ENCODE assay signal across 14 mouse cellular contexts in the genomic region with DNA sequence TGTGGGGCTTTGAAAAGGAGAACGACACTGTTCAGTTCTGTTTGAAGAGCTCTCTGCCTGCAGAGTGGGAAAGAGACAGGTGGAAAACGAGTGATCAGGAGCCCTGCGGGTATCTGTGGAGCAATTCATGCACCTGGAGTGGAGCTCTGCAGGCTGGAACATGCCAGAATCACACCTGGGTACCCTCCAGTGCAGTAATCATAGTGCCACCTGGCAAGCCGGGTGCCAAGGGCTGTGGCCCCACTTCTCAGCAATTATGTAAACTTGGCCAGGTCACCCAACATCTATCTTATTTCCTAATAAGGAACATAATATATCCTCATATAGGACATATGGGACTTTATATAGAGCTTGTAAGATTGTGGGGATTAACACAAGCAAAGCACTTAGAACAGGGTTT.
"Had no signal": no experiment of that assay in that cellular context is flagged by ENCODE, and none has a peak within 500 bp of the region (broad histone marks: within the 10 kb centered on the region; RNA-seq: fewer than 3 reads in every experiment).

No protein-coding gene starts in this region.

- H3K4me3 ChIP-seq: left cerebral cortex, adult 2 months; limb, embryonic 10.5 days; liver, embryonic 15.5 days; midbrain, embryonic 10.5 days; myocyte; neural tube, embryonic 15.5 days had no signal

- H3K27ac ChIP-seq: left cerebral cortex, adult 2 months; limb, embryonic 10.5 days; liver, embryonic 15.5 days; midbrain, embryonic 10.5 days; neural tube, embryonic 15.5 days had no signal

- DNase-seq: kidney, postnatal 25 days; lung, embryonic 14.5 days; midbrain, embryonic 14.5 days; right cerebral cortex, adult 18-20 months; right cerebral cortex, postnatal 25 days; thymus, adult 18-20 months; thymus, postnatal 14 days had no signal

- H3K4me2 ChIP-seq: liver, embryonic 11.5 days; liver, embryonic 15.5 days; lung, embryonic 14.5 days; neural tube, embryonic 15.5 days had no signal

- H3K27me3 ChIP-seq: liver, embryonic 15.5 days; neural tube, embryonic 15.5 days had no signal

- H3K9ac ChIP-seq: liver, embryonic 15.5 days; lung, embryonic 14.5 days; neural tube, embryonic 15.5 days had no signal

- H3K9me3 ChIP-seq: limb, embryonic 10.5 days; liver, embryonic 15.5 days; midbrain, embryonic 10.5 days; neural tube, embryonic 15.5 days had no signal

- H3K4me1 ChIP-seq: limb, embryonic 10.5 days; liver, embryonic 15.5 days; midbrain, embryonic 10.5 days; neural tube, embryonic 15.5 days had no signal

- H3K36me3 ChIP-seq: limb, embryonic 10.5 days; liver, embryonic 15.5 days; midbrain, embryonic 10.5 days; neural tube, embryonic 15.5 days had no signal
